Mouse (Mus musculus): ENCODE measurements around the gene Col6a1.

GRCm38 (mm10) chr10:76717631-76718030, 8.3 kb downstream of the Col6a1 start:
- TF ChIP-seq CTCF (IDR thresholded peaks at IDR 0.05; ENCODE audit: low read depth), result no peak
- no peak for TF ChIP-seq EP300 (optimal IDR thresholded peaks at IDR 0.05)
